Mouse (Mus musculus): ENCODE measurements around the gene Rasgef1a.
A peak's percentile ranks its signal among the peaks of the same experiment; 100 is the strongest.

The Rasgef1a gene

DNA sequence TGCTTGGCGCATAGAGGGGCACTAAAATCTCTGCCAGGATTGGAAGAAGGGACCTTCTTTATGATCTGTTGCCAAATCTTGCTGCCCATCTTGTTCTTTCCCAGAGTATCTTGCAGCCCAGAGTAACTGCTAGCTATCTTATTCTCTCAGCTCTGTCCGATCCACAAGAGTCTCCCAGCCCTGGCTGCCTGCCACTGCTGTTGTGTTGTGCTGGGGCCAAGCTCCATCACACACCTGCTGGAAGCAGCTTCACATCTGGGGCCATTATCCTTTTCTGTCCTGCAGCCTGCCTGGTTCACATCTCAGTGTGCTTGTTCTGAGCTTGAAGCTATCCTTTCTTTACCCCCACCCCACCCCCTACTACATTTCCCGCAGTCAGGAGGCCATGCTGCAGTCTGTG lies 65.0 kb downstream of the Rasgef1a start:
- peak; percentile 25 to 58 for DNase-seq

GRCm38 (mm10) chr6:118076748-118077147 lies 65.5 kb downstream of the Rasgef1a start:
- no peak for DNase-seq

DNA sequence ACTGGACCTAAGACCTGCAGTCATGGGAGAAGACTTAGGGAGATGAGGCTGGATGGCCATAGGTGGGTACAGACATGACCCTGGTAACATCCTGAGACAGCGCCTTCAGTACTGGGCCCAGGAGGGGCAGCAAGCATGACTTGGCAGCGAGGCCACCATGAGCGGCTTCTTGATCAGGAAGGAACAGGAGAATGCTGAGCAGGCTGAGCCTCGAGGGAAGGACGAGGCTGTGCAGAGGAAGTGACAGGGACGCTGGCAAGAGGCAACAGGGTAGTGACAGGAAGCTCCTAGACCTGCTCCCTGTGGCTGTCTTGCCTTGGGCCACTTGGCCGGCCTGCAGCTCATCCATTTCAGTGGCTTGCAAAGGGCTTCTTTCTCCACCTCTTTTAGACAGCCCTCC lies 66.2 kb downstream of the Rasgef1a start:
- DNase-seq, result peak in 1 of 2 experiments; percentile 19

- DNase-seq, result no peak
These were observed 67.5 kb downstream of the Rasgef1a start for GRCm38 (mm10) chr6:118078751-118079150.

DNA sequence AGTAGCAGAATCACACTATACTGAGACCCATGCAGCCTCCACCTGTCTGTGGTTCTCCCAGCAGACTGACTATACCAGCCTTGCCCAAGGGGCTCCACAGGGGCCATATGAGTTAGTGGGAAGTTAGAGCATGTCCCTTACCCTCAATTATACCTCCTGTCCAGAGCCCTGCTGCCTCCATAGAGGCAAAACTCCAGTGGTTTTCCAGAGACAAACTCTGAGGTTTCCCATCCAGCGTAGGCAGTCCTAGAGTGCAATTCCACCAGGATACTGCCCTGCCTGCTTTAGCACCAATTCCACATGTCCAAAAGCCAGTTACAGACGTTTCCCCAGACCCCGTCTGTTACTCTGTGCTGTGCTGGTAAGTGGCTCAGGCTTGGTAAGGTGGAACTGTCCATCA lies 68.1 kb downstream of the Rasgef1a start:
- DNase-seq, result no peak

DNA sequence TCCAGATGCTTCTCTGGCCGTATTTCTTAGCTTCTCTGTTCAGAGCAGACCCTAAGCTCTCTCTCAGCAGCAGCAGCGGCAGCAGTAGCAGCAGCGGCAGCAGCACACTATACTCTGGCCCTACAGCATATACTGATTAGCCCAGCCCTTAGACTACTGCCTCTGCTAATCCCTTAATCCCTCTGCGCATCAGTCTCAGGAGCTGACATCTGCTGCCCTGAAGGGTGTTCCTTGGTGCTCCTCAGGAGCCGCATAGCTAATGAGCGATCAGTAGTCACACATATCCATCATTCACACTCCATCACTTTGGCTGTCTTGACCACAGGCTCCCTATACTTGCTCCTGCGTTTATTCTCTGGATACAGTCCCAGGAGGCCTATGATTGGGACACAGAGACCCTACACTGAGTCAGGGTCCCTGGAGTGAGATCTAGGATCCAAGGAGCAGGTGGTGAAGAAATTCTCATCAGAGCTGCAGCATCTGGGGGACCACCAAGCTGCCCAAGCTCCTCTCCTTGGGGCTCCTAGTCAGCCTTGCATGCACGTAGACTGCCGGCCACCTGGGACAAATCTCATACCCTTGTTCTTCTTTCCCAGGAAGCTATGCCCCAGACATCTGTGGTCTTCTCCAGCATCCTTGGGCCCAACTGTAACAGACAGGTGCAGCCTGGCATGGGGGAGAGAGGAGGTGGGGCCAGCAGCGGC lies 68.7 kb downstream of the Rasgef1a start:
- DNase-seq, result peak in 1 of 2 experiments; percentile 6

DNA sequence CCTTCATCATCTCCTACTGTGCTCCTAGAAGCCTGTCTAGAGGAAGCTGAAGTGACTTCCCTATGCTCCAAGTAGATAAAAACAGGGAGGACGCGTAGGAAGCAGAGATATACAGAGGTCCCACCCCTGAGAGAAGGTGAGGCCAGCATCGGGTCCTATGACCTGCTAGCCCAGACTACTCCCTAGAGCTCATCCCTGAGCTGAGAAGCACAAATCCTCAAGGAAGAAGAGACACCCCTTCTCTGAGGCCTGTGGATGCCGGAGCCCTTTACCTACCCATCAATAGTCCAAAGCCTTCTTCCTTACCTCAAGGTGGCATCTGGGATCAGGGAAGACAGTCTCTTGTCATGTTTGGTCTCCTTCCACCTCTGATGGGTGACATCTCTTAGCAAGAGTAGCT lies 69.5 kb downstream of the Rasgef1a start:
- peak in 1 of 2 experiments; percentile 5 for DNase-seq

- peak; percentile 34 to 60 for DNase-seq
These were observed 71.1 kb downstream of the Rasgef1a start for GRCm38 (mm10) chr6:118082384-118082783.

DNA sequence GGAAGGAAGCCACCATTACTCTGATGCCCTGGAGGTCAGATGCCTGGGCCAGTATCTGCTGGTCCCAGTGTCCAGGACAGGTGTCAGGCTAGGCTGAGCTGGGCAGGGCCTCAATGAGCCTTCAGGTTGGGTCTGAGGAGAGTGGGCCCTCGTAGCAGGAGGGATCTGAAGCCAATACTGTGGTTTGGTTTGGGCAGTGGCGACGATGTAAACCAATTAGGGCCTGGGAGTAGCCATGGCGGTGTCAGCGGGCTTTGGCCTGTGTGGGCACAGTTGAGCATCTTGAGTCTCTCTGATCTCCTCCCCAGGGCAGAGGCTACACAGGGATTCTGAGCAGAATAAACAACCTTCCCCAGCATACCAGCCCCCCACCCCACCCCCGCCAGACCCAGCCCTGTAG lies 72.4 kb downstream of the Rasgef1a start:
- DNase-seq, result no peak

GRCm38 (mm10) chr6:118084596-118084995 lies 73.4 kb downstream of the Rasgef1a start:
- DNase-seq, result peak; percentile 45 to 52

DNA sequence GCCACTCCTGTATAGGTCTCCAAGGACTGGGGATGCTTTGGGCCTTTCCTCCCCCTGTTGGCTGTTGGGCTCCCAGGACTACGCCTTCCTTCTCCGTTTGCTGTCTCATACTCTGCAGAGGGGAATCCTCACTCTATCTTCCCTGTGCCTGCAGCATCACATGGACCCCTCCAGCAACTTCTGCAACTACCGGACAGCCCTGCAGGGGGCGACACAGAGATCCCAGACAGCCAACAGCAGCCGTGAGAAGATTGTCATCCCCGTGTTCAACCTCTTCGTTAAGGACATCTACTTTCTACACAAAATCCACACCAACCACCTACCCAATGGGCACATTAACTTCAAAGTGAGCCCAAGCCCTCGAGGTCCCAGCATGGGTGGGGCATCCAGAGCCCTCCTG lies 76.7 kb downstream of the Rasgef1a start:
- DNase-seq, result peak; percentile 47 to 61

GRCm38 (mm10) chr6:118088750-118089440 lies 77.7 kb downstream of the Rasgef1a start:
- peak in 1 of 2 experiments; percentile 11 for DNase-seq

- DNase-seq, result no peak
These were observed 79.6 kb downstream of the Rasgef1a start for GRCm38 (mm10) chr6:118090827-118091226.

DNA sequence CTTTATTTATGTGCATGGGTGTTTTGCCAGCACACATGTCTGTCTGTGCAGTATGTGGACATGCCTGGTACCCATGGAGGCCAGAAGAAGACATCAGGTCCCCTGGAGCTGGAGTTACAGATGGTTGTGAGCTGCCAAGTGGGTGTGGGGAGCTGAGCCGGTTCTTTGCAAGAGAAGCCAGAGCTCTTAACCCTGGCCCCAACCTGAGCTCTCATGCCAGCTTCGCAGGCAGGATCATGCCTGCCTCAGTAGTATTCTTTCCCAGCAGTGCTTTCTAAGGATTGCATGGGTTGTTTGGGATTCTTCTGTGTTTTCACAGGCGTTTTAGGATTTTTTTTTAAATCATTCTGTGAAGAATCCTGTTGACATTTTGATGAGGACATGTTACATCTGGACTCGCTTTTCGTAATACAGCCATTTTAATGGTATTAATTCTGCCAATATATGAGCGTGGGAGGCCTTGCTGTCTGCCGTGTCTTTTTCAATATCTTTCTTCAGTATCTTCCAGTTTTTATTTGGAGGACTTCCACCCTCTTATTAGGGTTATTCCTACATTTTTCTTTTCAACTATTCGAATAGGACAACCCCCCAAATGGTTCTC lies 86.6 kb downstream of the Rasgef1a start:
- DNase-seq, result no peak

DNA sequence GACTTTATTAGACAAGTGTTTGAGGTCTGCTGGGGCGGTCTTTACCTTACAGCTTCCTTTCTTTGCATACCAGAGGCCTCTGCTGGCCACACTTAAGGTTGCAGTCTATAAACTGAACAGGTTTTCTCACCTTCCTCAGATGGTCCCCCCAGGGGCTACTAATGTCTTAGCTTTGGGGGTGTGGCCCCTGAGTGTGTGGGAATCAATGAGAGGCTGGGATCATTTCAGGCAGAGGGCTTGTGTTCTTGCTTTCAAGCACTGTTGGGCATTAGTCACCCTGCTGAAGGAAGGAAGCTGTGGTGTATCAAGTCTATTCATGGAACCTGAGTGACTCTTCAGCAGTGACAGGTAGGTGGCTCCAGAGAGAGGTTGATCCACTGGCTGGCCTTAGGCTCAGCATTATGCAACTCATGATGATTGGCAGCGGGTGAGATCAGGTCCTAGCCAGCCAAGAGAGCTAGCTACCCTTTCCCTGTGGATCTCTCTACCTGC lies 88.1 kb downstream of the Rasgef1a start:
- DNase-seq, result peak; percentile 79

- no peak for DNase-seq
These were observed 100.6 kb downstream of the Rasgef1a start for GRCm38 (mm10) chr6:118111810-118112209.

DNA sequence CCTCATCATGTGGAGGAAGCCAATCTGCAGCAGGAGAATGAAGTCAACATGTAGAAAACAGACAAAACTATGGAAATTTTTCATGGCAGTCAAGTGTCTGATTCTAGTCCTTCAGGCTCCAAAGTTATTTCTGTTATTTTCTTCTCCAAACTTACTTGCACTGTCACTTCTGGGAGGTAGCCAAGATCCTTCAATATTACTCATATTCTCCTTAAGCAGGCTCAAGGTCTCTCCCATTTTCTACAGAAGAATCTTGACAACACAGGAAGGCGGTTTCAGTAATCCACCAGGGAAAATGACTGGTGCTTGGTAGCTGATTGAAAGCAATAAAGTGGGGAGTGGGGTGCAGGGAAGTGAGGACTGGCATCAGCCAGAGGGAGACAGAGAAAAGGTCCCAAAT lies 111.5 kb downstream of the Rasgef1a start:
- DNase-seq, result no peak

GRCm38 (mm10) chr6:118126577-118126976 lies 115.3 kb downstream of the Rasgef1a start:
- no peak for DNase-seq

GRCm38 (mm10) chr6:118127198-118127597 lies 116.0 kb downstream of the Rasgef1a start:
- DNase-seq, result no peak

GRCm38 (mm10) chr6:118127827-118128487 lies 116.7 kb downstream of the Rasgef1a start:
- no peak for DNase-seq

GRCm38 (mm10) chr6:118130022-118130421 lies 118.8 kb downstream of the Rasgef1a start:
- no peak for DNase-seq

DNA sequence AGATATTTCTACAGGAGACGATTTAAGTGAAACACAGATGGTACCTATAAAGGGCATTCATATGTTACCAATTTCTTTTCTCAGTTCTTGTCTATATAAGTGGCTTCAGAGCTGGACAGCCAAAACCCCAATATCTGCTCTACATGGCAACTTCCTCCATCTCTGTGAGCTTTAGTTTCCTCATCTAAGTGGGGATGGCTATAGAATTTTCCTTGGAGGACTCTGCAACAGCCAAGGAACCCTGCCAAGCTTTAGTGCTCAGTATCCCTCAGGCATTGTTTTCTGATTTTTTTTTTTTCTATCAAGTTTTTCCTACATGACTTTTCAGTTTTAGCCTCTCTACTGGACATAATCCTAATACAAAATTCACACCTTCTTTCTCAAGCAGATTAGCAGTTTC lies 123.2 kb downstream of the Rasgef1a start:
- DNase-seq, result no peak

GRCm38 (mm10) chr6:118137148-118137547 lies 125.9 kb downstream of the Rasgef1a start:
- no peak for DNase-seq

All from cerebellum, postnatal 25 days (tissue).